Mouse (Mus musculus): Measurements from ENCODE around the gene Gsg1.

DNA sequence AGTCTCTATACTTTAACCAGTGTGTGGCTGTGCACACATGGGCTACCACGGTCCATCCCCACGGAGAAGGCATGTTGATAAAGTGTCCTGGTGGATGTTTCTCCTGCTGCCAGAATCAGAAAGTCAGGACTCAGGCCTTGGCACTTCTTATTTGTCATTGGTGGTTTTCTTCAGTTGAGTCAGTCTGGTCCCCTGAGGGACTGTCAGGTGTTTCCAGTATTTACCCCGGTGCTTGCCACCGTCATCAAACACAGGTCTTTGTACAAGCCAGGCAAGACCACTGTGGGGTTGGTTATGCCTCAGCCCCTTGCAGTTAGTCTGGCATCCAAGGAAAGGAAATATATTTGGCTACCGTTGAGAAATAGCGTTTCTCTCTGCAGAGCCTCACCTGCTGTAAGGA is 23.6 kb downstream of the Gsg1 start:
- TF ChIP-seq CTCF (IDR thresholded peaks at IDR 0.05; ENCODE audit: borderline replicate concordance, extremely low read depth, insufficient read depth, insufficient read length) (no peak), POLR2A (IDR thresholded peaks at IDR 0.05; ENCODE audit: borderline replicate concordance, extremely low read depth, insufficient read depth, insufficient read length, poor library complexity, severe bottlenecking) (no peak)

Measured in brain, embryonic 14.5 days (tissue).